Mouse (Mus musculus): Measurements from ENCODE around the gene Sept9. TPM values are rescaled to one million over a fixed set of nuclear protein-coding genes. Genes with fewer than 3 reads are reported as not detected.
A peak's percentile ranks its signal among the peaks of the same experiment; 100 is the strongest.

The Sept9 gene
- total RNA-seq, 2 experiments from 2014 or later, result 61.0 to 84.7 TPM

- DNase-seq (ENCODE audit: low spot score in 2 of 2), result peak in 1 of 2 experiments; percentile 71
- intact Hi-C loops (cut with DNase I), result loop anchor here (1.0 to 10.0 kb wide), 5 partner anchors 37 to 289 kb away; partner anchors contain the start of genes Mgat5b and Sec14l1
These were observed 25.2 kb upstream of the Sept9 start for GRCm38 (mm10) chr11:117174098-117174892.

- no peak for DNase-seq (ENCODE audit: low spot score in 2 of 2)
- intact Hi-C loops (cut with DNase I), result loop anchor here (1.0 to 10.0 kb wide), 5 partner anchors 38 to 290 kb away; partner anchors contain the start of genes Mgat5b and Sec14l1
These were observed 24.5 kb upstream of the Sept9 start for GRCm38 (mm10) chr11:117174924-117175323.

- intact Hi-C loops (cut with DNase I), result loop anchor here (10.0 kb wide), 2 partner anchors 261 to 291 kb away; partner anchors contain the start of gene Mgat5b
- peak in 1 of 2 experiments; percentile 53 for DNase-seq (ENCODE audit: low spot score in 2 of 2)
These were observed 24.0 kb upstream of the Sept9 start for GRCm38 (mm10) chr11:117175472-117175871.

- intact Hi-C loops (cut with DNase I), result loop anchor here (10.0 kb wide), 2 partner anchors 262 to 292 kb away; partner anchors contain the start of gene Mgat5b
- DNase-seq (ENCODE audit: low spot score in 2 of 2), result no peak
These were observed 23.2 kb upstream of the Sept9 start for GRCm38 (mm10) chr11:117176304-117176703.

- intact Hi-C loops (cut with DNase I), result loop anchor here (1.0 to 10.0 kb wide), 3 partner anchors 105 to 292 kb away; partner anchors contain the start of gene Mgat5b
- DNase-seq (ENCODE audit: low spot score in 2 of 2), result no peak
These were observed 22.6 kb upstream of the Sept9 start for GRCm38 (mm10) chr11:117176900-117177299.

- DNase-seq (ENCODE audit: low spot score in 2 of 2), result peak; percentile 88 to 90
These were observed 22.0 kb upstream of the Sept9 start for GRCm38 (mm10) chr11:117177303-117177979.

GRCm38 (mm10) chr11:117179902-117180301 lies 19.6 kb upstream of the Sept9 start:
- DNase-seq (ENCODE audit: low spot score in 2 of 2), result no peak
- intact Hi-C loops (cut with DNase I), result loop anchor here (10.0 kb wide), 2 partner anchors 265 to 295 kb away; partner anchors contain the start of gene Mgat5b

More at GRCm38 (mm10) chr11:117177303-117177979, 22.0 kb upstream of the Sept9 start:
- intact Hi-C loops (cut with DNase I), result loop anchor here (1.0 to 10.0 kb wide), 3 partner anchors 105 to 293 kb away; partner anchors contain the start of gene Mgat5b

- DNase-seq (ENCODE audit: low spot score in 2 of 2), result no peak
- intact Hi-C loops (cut with DNase I), result no loop called here
These were observed 16.7 kb upstream of the Sept9 start for GRCm38 (mm10) chr11:117182808-117183207.

GRCm38 (mm10) chr11:117183299-117183698 lies 16.2 kb upstream of the Sept9 start:
- DNase-seq (ENCODE audit: low spot score in 2 of 2), result no peak
- intact Hi-C loops (cut with DNase I), result no loop called here

GRCm38 (mm10) chr11:117183841-117184240 lies 15.6 kb upstream of the Sept9 start:
- no peak for DNase-seq (ENCODE audit: low spot score in 2 of 2)
- intact Hi-C loops (cut with DNase I), result no loop called here

- intact Hi-C loops (cut with DNase I), result no loop called here
- no peak for DNase-seq (ENCODE audit: low spot score in 2 of 2)
These were observed 14.2 kb upstream of the Sept9 start for GRCm38 (mm10) chr11:117185076-117185933.

- DNase-seq (ENCODE audit: low spot score in 2 of 2), result no peak
- intact Hi-C loops (cut with DNase I), result no loop called here
These were observed 7.9 kb upstream of the Sept9 start for GRCm38 (mm10) chr11:117191524-117191923.

GRCm38 (mm10) chr11:117194475-117194937 lies 5.0 kb upstream of the Sept9 start:
- no peak for DNase-seq (ENCODE audit: low spot score in 2 of 2)
- intact Hi-C loops (cut with DNase I), result no loop called here

- no peak for DNase-seq (ENCODE audit: low spot score in 2 of 2)
- intact Hi-C loops (cut with DNase I), result no loop called here
These were observed 3.8 kb upstream of the Sept9 start for GRCm38 (mm10) chr11:117195616-117196015.

- DNase-seq (ENCODE audit: low spot score in 2 of 2), result no peak
- intact Hi-C loops (cut with DNase I), result no loop called here
These were observed 2.8 kb upstream of the Sept9 start for GRCm38 (mm10) chr11:117196681-117197080.

GRCm38 (mm10) chr11:117198122-117198521 lies 1.3 kb upstream of the Sept9 start:
- no peak for DNase-seq (ENCODE audit: low spot score in 2 of 2)
- intact Hi-C loops (cut with DNase I), result no loop called here

GRCm38 (mm10) chr11:117201846-117202245 lies 2.4 kb downstream of the Sept9 start:
- DNase-seq (ENCODE audit: low spot score in 2 of 2), result no peak
- intact Hi-C loops (cut with DNase I), result no loop called here

GRCm38 (mm10) chr11:117204606-117205005 lies 5.1 kb downstream of the Sept9 start:
- intact Hi-C loops (cut with DNase I), result no loop called here
- DNase-seq (ENCODE audit: low spot score in 2 of 2), result no peak

- intact Hi-C loops (cut with DNase I), result no loop called here
These were observed 5.6 kb downstream of the Sept9 start for GRCm38 (mm10) chr11:117205042-117205441.

More at GRCm38 (mm10) chr11:117205042-117205441, 5.6 kb downstream of the Sept9 start:
- no peak for DNase-seq (ENCODE audit: low spot score in 2 of 2)

Measured in left cerebral cortex, postnatal 25 days (tissue).